Mouse (Mus musculus) testis, adult 2 months (tissue): ENCODE measurements around the gene Arid1b.

Source experiments
- CTCF ChIP-seq: fragments of 200-500 bp; IDR thresholded peaks from 2 replicates; pipeline ENCODE4 v1.5.1; 2012; ENCODE audit warnings: low read depth, mild to moderate bottlenecking, inconsistent platforms, low read length, moderate library complexity; ENCODE audit not compliant: control insufficient read depth, insufficient read depth, insufficient replicate concordance
- POLR2A ChIP-seq: fragments of 200-500 bp; IDR thresholded peaks from 2 replicates; pipeline ENCODE4 v1.6.1; 2012; ENCODE audit warnings: low read depth, mild to moderate bottlenecking, inconsistent platforms, low read length, moderate library complexity; ENCODE audit not compliant: control insufficient read depth

GRCm38 (mm10) chr17:5305783-5306477 lies 311.8 kb downstream of the Arid1b start:
- TF ChIP-seq CTCF (no peak), POLR2A (no peak)
